Mouse (Mus musculus) urinary bladder, postnatal 4 days (tissue): ENCODE data around the gene Spata25.

Experiments used
- DNase-seq, 2 experiments: peaks; one replicate each; pipeline ENCODE4 v3.0.0; 2021 to 2022; ENCODE audit warnings: low spot score in 2 of 2

Gene Spata25

GRCm38 (mm10) chr2:164783926-164784581 is 44.3 kb downstream of the Spata25 start:
- DNase-seq, result no peak

- no peak for DNase-seq
Observed at GRCm38 (mm10) chr2:164781876-164782275, 46.5 kb downstream of the Spata25 start.

- no peak for DNase-seq
Observed at GRCm38 (mm10) chr2:164779481-164780086, 48.8 kb downstream of the Spata25 start, which contains the start of gene Tnnc2. TSS of gene Tnnc2 (minus strand) at chr2:164779967.

GRCm38 (mm10) chr2:164778809-164779208 is 49.5 kb downstream of the Spata25 start:
- DNase-seq, result no peak

- DNase-seq, result no peak
Observed at GRCm38 (mm10) chr2:164778015-164778287, 50.4 kb downstream of the Spata25 start.

- no peak for DNase-seq
Observed at GRCm38 (mm10) chr2:164777246-164778014, 50.9 kb downstream of the Spata25 start.

- DNase-seq, result no peak
Observed at GRCm38 (mm10) chr2:164776801-164777200, 51.5 kb downstream of the Spata25 start.
